Mouse (Mus musculus) liver, postnatal 0 days (tissue): ENCODE results near the gene Rarg. TPM values are rescaled to one million over a fixed set of nuclear protein-coding genes. Genes with fewer than 3 reads are reported as not detected.

ENCODE experiments used
- ATAC-seq: fragments of 200-750 bp; cut with Nextera tagmentation; 2 replicates; pipeline ENCODE4 v1.8.0; 2017; ENCODE audit warnings: mild to moderate bottlenecking, moderate library complexity
- DNase-seq: peaks from one replicate; pipeline ENCODE4 v3.0.0-alpha.2; 2016
- H3K27ac ChIP-seq: fragments of 300-500 bp; sonication (generic); 2 replicates; pipeline ENCODE4 v1.5.1; 2014; ENCODE audit warnings: antibody characterized with exemption, moderate library complexity, mild to moderate bottlenecking, low read depth
- H3K27me3 ChIP-seq: fragments of 300-500 bp; sonication (generic); 2 replicates; pipeline ENCODE4 v1.6.1; 2014; ENCODE audit warnings: low read length, control low read depth, mixed read lengths; ENCODE audit not compliant: insufficient read depth
- H3K36me3 ChIP-seq: fragments of 300-500 bp; sonication (generic); replicated peaks from 2 replicates; pipeline ENCODE4 v1.6.1; 2014; ENCODE audit warnings: mild to moderate bottlenecking, control low read depth, low read length, moderate library complexity, mixed read lengths; ENCODE audit not compliant: insufficient read depth
- H3K4me1 ChIP-seq: fragments of 300-500 bp; sonication (generic); 2 replicates; pipeline ENCODE4 v1.6.1; 2014; ENCODE audit warnings: antibody characterized with exemption, mild to moderate bottlenecking, control low read depth; ENCODE audit not compliant: insufficient read depth
- H3K4me2 ChIP-seq: fragments of 300-500 bp; sonication (generic); 2 replicates; pipeline ENCODE4 v1.6.1; 2014; ENCODE audit warnings: low read depth, mild to moderate bottlenecking, low read length, moderate library complexity, mixed read lengths
- H3K4me3 ChIP-seq: fragments of 300-500 bp; sonication (generic); 2 replicates; pipeline ENCODE4 v1.5.1; 2014; ENCODE audit warnings: low read depth, low read length
- H3K9ac ChIP-seq: fragments of 300-500 bp; sonication (generic); replicated peaks from 2 replicates; pipeline ENCODE4 v1.6.1; 2014; ENCODE audit warnings: mild to moderate bottlenecking, moderate library complexity
- H3K9me3 ChIP-seq: fragments of 300-500 bp; sonication (generic); 2 replicates; pipeline ENCODE4 v1.6.1; 2016; ENCODE audit warnings: mild to moderate bottlenecking, control low read depth, low read length, mixed read lengths
- CTCF ChIP-seq: sonication (generic); IDR thresholded peaks from 2 replicates; pipeline ENCODE4 v1.5.1; 2016; ENCODE audit warnings: antibody characterized with exemption, low read depth
- EP300 ChIP-seq: IDR thresholded peaks from 2 replicates; pipeline ENCODE4 v1.6.1; 2016; ENCODE audit warnings: antibody characterized with exemption, low read depth, mild to moderate bottlenecking
- WGBS: fragments of 180-500 bp; shearing (Covaris S2); extraction: QIAGEN DNeasy Blood & Tissue Kit; methylation state at CpG from one replicate; pipeline ENCODE4 v1.1.7; 2014; ENCODE audit not compliant: insufficient replicate concordance; 5-methylcytosine and 5-hydroxymethylcytosine counted together
- polyA plus RNA-seq: library from polyadenylated mRNA; unstranded; fragments of >200 nt; fragmentation: Nextera tagmentation; extraction: Ambion mirVana; gene quantifications from 2 replicates; pipeline ENCODE4 v1.2.1, GENCODE M21; 2015

The Rarg gene
- polyA plus RNA-seq, 1 experiment from 2014 or later, result 2.6 TPM

DNA sequence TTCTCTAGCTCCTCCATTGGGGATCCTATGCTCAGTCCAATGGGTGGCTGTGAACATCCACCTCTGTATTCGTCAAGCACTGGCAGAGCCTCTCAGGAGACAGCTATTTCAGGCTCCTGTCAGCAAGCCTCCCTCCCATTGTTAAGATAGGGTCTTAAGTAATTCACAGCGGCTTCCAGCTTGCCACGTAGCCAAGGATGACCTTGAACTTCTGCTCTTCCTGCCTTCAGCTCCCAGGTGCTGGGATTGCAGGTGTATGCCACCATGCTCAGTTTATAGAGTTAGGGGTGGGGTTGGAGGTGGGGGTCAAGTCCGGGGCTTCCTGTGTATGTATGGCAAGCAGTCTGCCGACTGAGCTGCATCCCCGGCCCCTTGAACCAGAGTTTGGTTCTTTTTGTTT, 45.4 kb downstream of the Rarg start:
- peaks cover 58% of the 10 kb centered on the region for H3K36me3 ChIP-seq
- no peaks in the 10 kb centered on the region for H3K27me3 ChIP-seq
- no peak for TF ChIP-seq CTCF
- no peak for TF ChIP-seq EP300
- DNase-seq (no peak), ATAC-seq (no peak)
- no peak overlapping the region for H3K4me2 ChIP-seq
- peaks cover 11% of the 10 kb centered on the region; the same call in 1 of the 2 replicates for H3K4me1 ChIP-seq
- 78% methylated on average over 6 of the region's 6 CpGs for WGBS
- H3K27ac ChIP-seq, result no peak overlapping the region
- no peak overlapping the region for H3K9ac ChIP-seq
- H3K9me3 ChIP-seq, result no peaks in the 10 kb centered on the region
- H3K4me3 ChIP-seq, result no peak overlapping the region

DNA sequence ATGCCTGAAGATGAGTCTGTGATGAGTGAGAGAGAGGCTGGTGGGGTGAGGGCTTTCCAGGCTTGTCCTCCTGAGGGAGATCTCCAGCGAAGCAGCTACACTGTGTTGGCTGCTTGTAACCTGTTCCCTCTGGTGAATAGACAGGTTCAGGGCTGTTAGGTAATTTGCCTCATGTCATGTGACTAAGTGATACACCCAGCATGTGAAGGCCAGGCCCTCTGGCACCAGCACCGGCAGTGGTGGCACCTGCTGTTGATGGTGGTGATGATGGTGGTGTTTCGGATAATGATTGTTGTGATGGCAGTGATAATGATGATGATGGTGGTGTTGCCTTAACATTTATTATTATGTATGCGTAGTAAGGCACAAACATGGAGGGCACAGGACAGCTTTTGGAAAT, 46.5 kb downstream of the Rarg start:
- Histone ChIP-seq H3K9me3 (no peaks in the 10 kb centered on the region), H3K27ac (no peak overlapping the region), H3K4me3 (no peak overlapping the region), H3K27me3 (no peaks in the 10 kb centered on the region), H3K4me1 (peaks cover 13% of the 10 kb centered on the region), H3K36me3 (peaks cover 64% of the 10 kb centered on the region), H3K9ac (no peak overlapping the region), H3K4me2 (no peak overlapping the region)
- WGBS, result 91% methylated on average over 4 of the region's 4 CpGs
- no peak for TF ChIP-seq EP300
- no peak for TF ChIP-seq CTCF
- DNase-seq (no peak), ATAC-seq (peak; percentile 53)

DNA sequence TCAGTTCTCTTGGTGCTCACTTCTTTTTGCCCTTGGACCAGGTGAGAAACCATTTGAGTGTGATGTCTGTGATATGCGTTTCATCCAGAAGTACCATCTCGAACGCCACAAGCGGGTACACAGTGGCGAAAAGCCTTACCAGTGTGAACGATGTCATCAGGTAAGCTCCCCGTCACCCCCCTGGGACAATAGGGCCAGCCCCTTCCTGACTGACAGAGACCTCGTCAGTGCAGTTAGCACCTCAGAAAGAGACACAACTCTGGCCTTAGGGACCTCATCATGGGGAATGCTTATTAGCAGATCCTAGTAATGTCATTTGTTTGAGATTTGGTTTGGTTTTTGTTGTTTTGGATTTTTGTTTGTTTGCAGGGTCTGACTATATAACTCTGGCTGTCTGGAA, 48.2 kb downstream of the Rarg start:
- H3K4me3 ChIP-seq, result no peak overlapping the region
- ATAC-seq (no peak), DNase-seq (no peak)
- H3K27ac ChIP-seq, result no peak overlapping the region
- H3K9me3 ChIP-seq, result no peaks in the 10 kb centered on the region
- no peak overlapping the region for H3K4me2 ChIP-seq
- H3K4me1 ChIP-seq, result peaks cover 28% of the 10 kb centered on the region
- no peak overlapping the region for H3K9ac ChIP-seq
- 90% methylated on average over 8 of the region's 8 CpGs for WGBS
- H3K36me3 ChIP-seq, result peaks cover 68% of the 10 kb centered on the region
- TF ChIP-seq EP300, result no peak
- no peak for TF ChIP-seq CTCF
- H3K27me3 ChIP-seq, result no peaks in the 10 kb centered on the region

DNA sequence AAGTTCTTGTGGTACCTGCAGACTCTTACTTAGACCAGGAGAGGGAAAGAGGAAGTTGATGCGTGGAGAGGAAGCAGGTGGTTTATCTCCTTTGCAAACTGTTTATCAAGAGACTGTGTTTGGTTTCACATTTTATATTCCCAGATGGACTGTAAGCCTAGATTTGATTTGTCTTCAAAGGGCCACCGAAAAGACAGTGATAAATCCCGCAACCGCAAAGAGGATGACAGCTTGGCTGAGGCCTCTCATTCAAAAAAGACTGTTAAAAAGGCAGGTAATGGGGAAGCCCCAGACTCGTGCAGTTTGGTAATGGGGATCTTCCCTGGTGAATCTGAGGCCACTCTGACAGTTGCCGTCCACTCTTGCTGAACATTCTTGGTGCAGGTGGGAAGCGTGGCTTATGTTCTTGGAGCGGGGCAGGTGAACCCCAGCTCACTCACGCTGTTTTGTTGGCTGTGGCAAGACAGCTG, 49.2 kb downstream of the Rarg start:
- Histone ChIP-seq H3K4me1 (peaks cover 28% of the 10 kb centered on the region), H3K9ac (no peak overlapping the region), H3K27ac (no peak overlapping the region), H3K4me2 (no peak overlapping the region), H3K27me3 (no peaks in the 10 kb centered on the region), H3K36me3 (peaks cover 58% of the 10 kb centered on the region), H3K9me3 (no peaks in the 10 kb centered on the region), H3K4me3 (no peak overlapping the region)
- TF ChIP-seq EP300 (no peak), CTCF (no peak)
- 56% methylated on average over 9 of the region's 9 CpGs for WGBS
- DNase-seq (no peak), ATAC-seq (no peak)

DNA sequence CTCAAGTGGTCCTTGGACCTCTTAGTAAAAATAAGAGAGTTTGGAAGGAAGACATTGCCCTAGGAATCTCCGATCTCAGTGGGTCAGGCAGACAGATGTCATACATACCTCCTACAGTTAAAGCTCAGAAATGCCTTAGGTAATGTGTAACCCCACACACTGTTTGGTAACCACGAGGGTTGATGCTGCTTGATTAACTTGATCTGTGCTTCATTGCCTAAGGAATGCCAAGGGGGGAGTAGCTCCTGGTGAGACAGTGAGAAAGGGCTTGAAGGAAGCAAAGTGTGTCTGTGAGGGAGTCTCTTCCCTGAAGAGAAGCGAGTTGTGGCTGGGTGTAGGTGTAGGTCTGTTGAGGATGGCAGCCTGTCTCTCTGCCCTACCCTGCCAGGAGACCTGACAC, 50.0 kb downstream of the Rarg start:
- Histone ChIP-seq H3K27me3 (no peaks in the 10 kb centered on the region), H3K4me3 (no peak overlapping the region), H3K36me3 (peaks cover 51% of the 10 kb centered on the region), H3K27ac (no peak overlapping the region), H3K4me1 (peaks cover 32% of the 10 kb centered on the region), H3K4me2 (no peak overlapping the region), H3K9me3 (no peaks in the 10 kb centered on the region), H3K9ac (0 out of 2 replicates have a peak overlapping the region, but pooled peaks have one; percentile 8)
- ATAC-seq (no peak), DNase-seq (no peak)
- no peak for TF ChIP-seq CTCF
- no peak for TF ChIP-seq EP300
- 73% methylated on average over 3 of the region's 3 CpGs for WGBS

DNA sequence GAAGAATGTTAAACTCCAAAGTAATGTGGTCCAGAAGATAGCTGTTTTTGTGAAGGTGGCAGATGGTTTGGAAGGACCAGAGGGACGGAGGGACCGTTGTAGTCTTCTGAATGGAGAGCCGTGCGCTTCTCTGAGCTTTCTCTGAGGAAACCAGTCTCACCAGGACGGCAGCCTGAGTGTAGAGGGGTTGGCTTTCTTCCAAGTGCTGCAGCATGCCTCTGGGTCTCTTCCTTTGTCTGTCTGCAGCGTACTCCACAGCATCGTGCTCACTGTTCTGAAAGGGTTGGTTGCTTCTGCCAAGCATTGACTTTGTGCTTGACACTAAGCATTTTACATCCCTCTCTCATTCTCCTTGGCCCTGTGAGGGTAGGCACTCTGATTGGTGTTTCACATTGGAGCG, 51.5 kb downstream of the Rarg start:
- H3K36me3 ChIP-seq, result peaks cover 41% of the 10 kb centered on the region
- DNase-seq, result no peak
- H3K4me3 ChIP-seq, result peak overlapping the region; percentile 8; the same call in 1 of the 2 replicates
- H3K27ac ChIP-seq, result no peak overlapping the region
- H3K27me3 ChIP-seq, result no peaks in the 10 kb centered on the region
- H3K4me2 ChIP-seq, result peak overlapping the region; percentile 98
- H3K9me3 ChIP-seq, result no peaks in the 10 kb centered on the region
- 0 out of 2 replicates have a peak overlapping the region, but pooled peaks have one; percentile 31 for H3K9ac ChIP-seq
- peaks cover 41% of the 10 kb centered on the region for H3K4me1 ChIP-seq
- no peak for ATAC-seq
- TF ChIP-seq EP300 (no peak), CTCF (no peak)
- WGBS, result 62% methylated on average over 8 of the region's 8 CpGs
